Mouse (Mus musculus) liver (tissue): ENCODE data around the gene Mgat4a.

Source experiments
- DNase-seq: peaks from one replicate; pipeline ENCODE4 v3.0.0-alpha.2; 2020; ENCODE audit warnings: mixed read lengths

Gene Mgat4a

GRCm38 (mm10) chr1:37540810-37541658 lies at the start of gene Mgat4a:
Gene Mgat4a (minus strand): TSS chr1:37541016.
- peak; percentile 91 for DNase-seq

DNA sequence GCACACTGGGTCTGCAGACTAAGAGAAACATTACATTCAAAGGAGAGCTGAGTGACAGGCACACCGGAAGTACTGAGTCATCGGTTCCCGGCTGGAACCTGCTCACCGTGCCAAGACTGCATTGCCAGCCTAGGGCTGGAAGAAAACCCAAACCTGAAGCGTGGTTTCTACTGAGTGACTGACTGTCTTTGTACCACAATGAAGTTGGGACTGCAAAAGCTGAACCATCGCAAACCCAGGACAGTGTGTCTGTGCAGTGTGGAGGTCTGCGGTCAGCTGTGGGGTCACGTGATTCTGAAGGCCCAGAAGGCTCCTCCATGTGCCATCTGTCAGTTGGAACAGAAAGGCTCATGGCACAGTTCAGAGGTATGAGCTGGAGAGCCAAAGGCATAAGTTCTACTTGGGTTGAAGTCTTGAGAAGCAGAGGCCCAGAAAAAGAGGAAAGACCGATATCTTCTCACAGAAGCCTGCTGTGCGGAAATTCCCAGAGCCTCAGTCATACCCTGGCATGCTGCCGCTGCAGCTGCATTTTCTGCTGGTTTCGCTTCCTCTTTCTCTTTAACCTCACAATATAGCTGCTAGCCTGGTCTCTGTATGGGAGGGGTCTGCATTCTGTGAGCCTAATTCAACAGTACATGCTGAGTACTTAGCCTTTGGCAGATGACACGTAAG lies 45.1 kb upstream of the Mgat4a start:
- DNase-seq, result peak; percentile 20

DNA sequence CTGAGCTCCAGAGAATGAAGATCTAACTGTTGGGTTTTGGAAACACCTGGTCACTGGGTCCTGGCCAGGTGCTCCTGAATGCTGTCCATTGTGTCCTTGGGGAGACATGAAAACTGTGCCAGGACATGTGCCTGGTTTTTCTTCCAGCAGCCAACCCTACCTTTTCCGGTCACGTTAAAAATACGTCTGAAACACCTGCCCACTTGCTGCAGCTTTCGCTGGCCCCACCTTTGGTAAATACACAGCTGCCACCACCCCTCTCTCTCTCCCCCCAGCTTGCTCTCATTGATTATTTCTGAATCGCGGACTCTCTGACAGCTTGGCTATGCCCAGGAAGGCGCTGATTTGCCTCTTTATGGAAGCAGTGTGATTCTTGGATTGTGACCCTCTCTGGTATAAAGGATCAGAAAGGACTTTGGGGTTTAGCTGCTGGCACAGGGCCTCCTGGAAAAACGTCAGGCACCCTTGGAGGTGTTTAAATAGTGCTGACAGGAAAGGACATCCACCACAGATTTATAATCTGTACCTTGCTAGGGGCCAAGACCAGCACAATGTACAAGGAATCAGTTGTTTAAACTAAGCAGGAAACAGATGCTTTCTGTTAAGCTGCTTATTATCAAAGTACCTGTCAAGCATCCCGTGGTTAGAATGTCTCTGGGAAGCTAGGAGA lies 43.1 kb upstream of the Mgat4a start:
- DNase-seq, result no peak

DNA sequence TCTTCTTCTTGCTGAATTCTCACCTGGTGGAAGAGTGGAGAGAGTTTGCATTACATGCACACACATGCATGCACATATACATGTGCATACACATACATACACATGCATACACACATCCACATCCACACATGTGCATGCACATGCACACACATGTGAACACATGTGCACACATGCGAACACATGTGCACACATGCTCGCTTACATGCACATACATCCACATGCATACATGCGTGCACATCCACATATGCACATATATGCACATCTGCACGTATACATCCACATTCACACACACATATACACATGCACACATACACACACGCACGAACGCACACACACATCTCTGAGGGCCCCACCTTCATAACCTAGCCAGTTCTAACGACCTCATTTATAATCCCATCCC lies 42.4 kb upstream of the Mgat4a start:
- no peak for DNase-seq

GRCm38 (mm10) chr1:37579686-37580085 lies 38.9 kb upstream of the Mgat4a start:
- DNase-seq, result no peak

- no peak for DNase-seq
Observed at GRCm38 (mm10) chr1:37572528-37573272, 31.9 kb upstream of the Mgat4a start.

DNA sequence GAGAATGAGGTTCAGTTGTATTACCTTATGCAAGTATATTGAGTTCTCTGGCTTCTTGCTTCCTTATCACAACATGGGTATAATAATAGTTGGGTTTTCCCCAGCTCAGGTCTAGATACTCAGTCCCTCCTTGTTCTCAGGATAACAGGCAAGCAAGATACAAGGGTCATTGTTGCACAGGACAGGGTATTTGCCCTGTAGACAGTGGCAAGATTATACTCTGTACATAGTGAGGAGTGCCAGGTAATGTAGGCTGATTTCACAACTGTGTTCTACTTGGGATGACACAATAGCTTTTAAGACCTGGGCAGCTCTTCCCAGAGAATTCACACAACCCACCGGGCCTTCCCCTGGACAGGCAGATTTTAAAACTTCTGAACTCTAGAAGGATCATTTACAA lies 27.6 kb upstream of the Mgat4a start:
- DNase-seq, result no peak

- DNase-seq, result no peak
Observed at GRCm38 (mm10) chr1:37566754-37567153, 25.9 kb upstream of the Mgat4a start.

- no peak for DNase-seq
Observed at GRCm38 (mm10) chr1:37566344-37566743, 25.5 kb upstream of the Mgat4a start.

GRCm38 (mm10) chr1:37565396-37565795 lies 24.6 kb upstream of the Mgat4a start:
- no peak for DNase-seq

GRCm38 (mm10) chr1:37561955-37562354 lies 21.1 kb upstream of the Mgat4a start:
- no peak for DNase-seq

GRCm38 (mm10) chr1:37560356-37560755 lies 19.5 kb upstream of the Mgat4a start:
- no peak for DNase-seq

DNA sequence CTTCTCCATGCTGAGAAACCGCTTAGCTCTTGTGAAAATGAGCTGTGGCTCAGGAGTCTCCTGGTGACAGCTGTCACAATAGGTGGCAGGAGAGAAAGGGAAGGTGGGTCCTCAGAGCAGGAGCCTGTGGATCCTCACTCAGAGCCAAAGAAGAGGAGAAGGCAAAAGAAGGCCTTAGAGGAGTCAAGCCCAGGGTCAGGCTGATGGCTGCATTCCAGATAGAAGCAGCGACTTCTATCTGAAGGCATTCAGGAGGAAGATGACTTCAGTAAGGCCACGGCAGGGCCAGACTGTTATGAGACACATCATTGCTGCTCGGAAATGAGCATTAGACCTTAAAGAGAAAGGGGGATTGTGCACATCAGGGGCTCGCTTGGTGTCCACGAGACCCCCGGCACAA lies 11.2 kb upstream of the Mgat4a start:
- no peak for DNase-seq

GRCm38 (mm10) chr1:37549501-37549900 lies 8.7 kb upstream of the Mgat4a start:
- DNase-seq, result no peak

- no peak for DNase-seq
Observed at GRCm38 (mm10) chr1:37546398-37547051, 5.7 kb upstream of the Mgat4a start.

- no peak for DNase-seq
Observed at GRCm38 (mm10) chr1:37544251-37544650, 3.4 kb upstream of the Mgat4a start.

- DNase-seq, result no peak
Observed at GRCm38 (mm10) chr1:37543057-37543456, 2.2 kb upstream of the Mgat4a start.

- no peak for DNase-seq
Observed at GRCm38 (mm10) chr1:37539968-37540809, 627 bp downstream of the Mgat4a start.

- DNase-seq, result no peak
Observed at GRCm38 (mm10) chr1:37534532-37535108, 6.2 kb downstream of the Mgat4a start.

- no peak for DNase-seq
Observed at GRCm38 (mm10) chr1:37533181-37533580, 7.6 kb downstream of the Mgat4a start.

- DNase-seq, result no peak
Observed at GRCm38 (mm10) chr1:37532533-37532840, 8.3 kb downstream of the Mgat4a start.
